Mouse (Mus musculus) liver, adult 2 months (tissue): ENCODE data around the gene 1700013F07Rik.

ENCODE experiments used
- CTCF ChIP-seq: fragments of 200-500 bp; IDR thresholded peaks from 2 replicates; pipeline ENCODE4 v1.5.1; 2011; ENCODE audit warnings: low read depth, low read length, control low read depth
- POLR2A ChIP-seq: fragments of 200-500 bp; IDR thresholded peaks from 2 replicates; pipeline ENCODE4 v1.6.1; 2011; ENCODE audit warnings: low read length, control low read depth; ENCODE audit not compliant: insufficient read depth; ENCODE audit errors: extremely low read depth

DNA sequence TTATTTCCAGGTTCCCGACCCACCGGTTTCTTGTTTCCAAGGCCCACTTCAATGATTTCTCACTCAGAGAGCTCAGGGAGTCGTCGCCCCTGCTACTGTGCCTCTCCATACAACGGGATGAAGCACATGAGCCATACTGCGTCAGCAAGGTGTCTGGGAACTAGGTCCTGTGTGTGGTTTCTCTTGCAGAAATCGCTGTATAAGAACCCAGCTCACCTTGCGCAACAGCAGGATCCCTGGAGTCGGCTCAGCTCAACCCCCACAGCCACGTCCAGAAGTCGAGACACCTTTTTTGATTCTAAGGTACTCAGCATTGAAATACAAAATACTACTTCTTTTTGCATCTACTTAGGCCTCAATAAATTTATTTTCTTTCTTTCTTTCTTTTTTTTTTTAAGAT is 8.3 kb downstream of the 1700013F07Rik start:
- TF ChIP-seq POLR2A: no peak
- TF ChIP-seq CTCF: no peak
